Mouse (Mus musculus) G1E (cell line): ENCODE results near the gene Gm48551.

Experiments used
- CTCF ChIP-seq: IDR thresholded peaks from 2 replicates; pipeline ENCODE4 v1.5.1; 2012; ENCODE audit warnings: low read depth, low read length, inconsistent platforms, mixed read lengths
- GATA1 ChIP-seq: IDR thresholded peaks from 2 replicates; pipeline ENCODE4 v1.6.1; 2012; ENCODE audit warnings: borderline replicate concordance, low read length, inconsistent platforms, mixed read lengths
- GATA2 ChIP-seq: IDR thresholded peaks from 2 replicates; pipeline ENCODE4 v1.6.1; 2012; ENCODE audit warnings: low read depth, low read length, inconsistent platforms, borderline replicate concordance
- POLR2AphosphoS5 ChIP-seq: IDR thresholded peaks from 2 replicates; pipeline ENCODE4 v1.6.1; 2012; ENCODE audit warnings: low read depth, low read length, inconsistent platforms; ENCODE audit not compliant: insufficient replicate concordance
- TAL1 ChIP-seq: conservative IDR thresholded peaks from 2 replicates; pipeline ENCODE4 v1.6.1; 2012; ENCODE audit warnings: low read depth, low read length, inconsistent platforms, mixed read lengths

GRCm38 (mm10) chr10:81360721-81361120, 23.5 kb upstream of the Gm48551 start:
- TF ChIP-seq CTCF (no peak), GATA1 (no peak), GATA2 (no peak), POLR2AphosphoS5 (no peak), TAL1 (no peak)
